Mouse (Mus musculus): ENCODE data around the gene Maml2. TPM values are rescaled to one million over a fixed set of nuclear protein-coding genes. Genes with fewer than 3 reads are reported as not detected.

The Maml2 gene
- total RNA-seq, 1 experiment, result 1.9 TPM

GRCm38 (mm10) chr9:13624780-13625179, 327.0 kb downstream of the Maml2 start:
- no peak overlapping the region for H3K27ac ChIP-seq (ENCODE audit: insufficient read depth, low read depth, low read length, poor library complexity, severe bottlenecking)
- in situ Hi-C loops (cut with MboI; ENCODE audit: low sequenced_read_pairs in 2 of 2, unreplicated experiment in 2 of 2), result no loop called here
- no peak for TF ChIP-seq MAFK (IDR thresholded peaks at IDR 0.05; ENCODE audit: insufficient read depth, low read depth, low read length)
- no peak for TF ChIP-seq HCFC1 (IDR thresholded peaks at IDR 0.05; ENCODE audit: borderline replicate concordance, insufficient read depth, low read length)
- no peak for TF ChIP-seq ZNF384 (IDR thresholded peaks at IDR 0.05; ENCODE audit: low read depth, low read length)
- TF ChIP-seq ZC3H11A (IDR thresholded peaks at IDR 0.05; ENCODE audit: borderline replicate concordance, low read depth, low read length), result no peak
- no peak for TF ChIP-seq CHD2 (IDR thresholded peaks at IDR 0.05; ENCODE audit: low read depth, low read length)
- no peak overlapping the region for H3K9ac ChIP-seq (ENCODE audit: insufficient read depth, low read depth, low read length, poor library complexity, severe bottlenecking)
- DNase-seq (ENCODE audit: low read depth, low spot score), result no peak
- no peaks in the 10 kb centered on the region for H3K4me1 ChIP-seq (ENCODE audit: control insufficient read depth in 2 of 2, insufficient read depth in 2 of 2, low read length in 2 of 2, poor library complexity in 1 of 2)
- no peaks in the 10 kb centered on the region for H3K36me3 ChIP-seq (ENCODE audit: control insufficient read depth, insufficient read depth, low read length, poor library complexity, severe bottlenecking)
- H3K9me3 ChIP-seq (ENCODE audit: control insufficient read depth, insufficient read depth, low read depth, low read length), result no peaks in the 10 kb centered on the region
- H3K4me3 ChIP-seq (ENCODE audit: insufficient read depth in 1 of 2, low read depth in 1 of 2, low read length in 2 of 2, poor library complexity in 1 of 2, severe bottlenecking in 1 of 2), result no peak overlapping the region

DNA sequence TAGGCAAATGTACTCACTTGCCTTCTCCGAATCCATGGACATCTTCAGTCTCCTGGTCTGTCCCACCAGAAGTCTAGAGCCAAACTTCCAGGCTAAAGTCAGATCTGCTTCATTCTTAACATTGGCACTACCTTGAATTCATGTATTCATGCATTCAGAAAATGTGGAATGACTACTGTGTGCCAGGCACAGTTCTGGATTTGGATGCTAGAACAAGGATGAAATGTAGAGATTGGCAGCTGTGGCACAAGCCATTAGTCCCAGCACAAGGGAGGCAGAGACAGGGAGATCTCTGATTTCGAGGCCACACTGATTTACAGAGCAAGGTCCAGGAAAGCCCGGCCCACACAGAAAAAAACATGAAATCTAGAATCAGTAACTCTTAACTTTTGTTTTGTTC, 327.5 kb downstream of the Maml2 start:
- Histone ChIP-seq H3K36me3 (ENCODE audit: control insufficient read depth, insufficient read depth, low read length, poor library complexity, severe bottlenecking) (no peaks in the 10 kb centered on the region), H3K27ac (ENCODE audit: insufficient read depth, low read depth, low read length, poor library complexity, severe bottlenecking) (no peak overlapping the region), H3K9ac (ENCODE audit: insufficient read depth, low read depth, low read length, poor library complexity, severe bottlenecking) (no peak overlapping the region), H3K4me1 (ENCODE audit: control insufficient read depth in 2 of 2, insufficient read depth in 2 of 2, low read length in 2 of 2, poor library complexity in 1 of 2) (no peaks in the 10 kb centered on the region), H3K4me3 (ENCODE audit: insufficient read depth in 1 of 2, low read depth in 1 of 2, low read length in 2 of 2, poor library complexity in 1 of 2, severe bottlenecking in 1 of 2) (no peak overlapping the region), H3K9me3 (ENCODE audit: control insufficient read depth, insufficient read depth, low read depth, low read length) (no peaks in the 10 kb centered on the region)
- TF ChIP-seq MAFK (IDR thresholded peaks at IDR 0.05; ENCODE audit: insufficient read depth, low read depth, low read length) (no peak), ZNF384 (IDR thresholded peaks at IDR 0.05; ENCODE audit: low read depth, low read length) (no peak), ZC3H11A (IDR thresholded peaks at IDR 0.05; ENCODE audit: borderline replicate concordance, low read depth, low read length) (no peak), HCFC1 (IDR thresholded peaks at IDR 0.05; ENCODE audit: borderline replicate concordance, insufficient read depth, low read length) (no peak), CHD2 (IDR thresholded peaks at IDR 0.05; ENCODE audit: low read depth, low read length) (no peak)
- in situ Hi-C loops (cut with MboI; ENCODE audit: low sequenced_read_pairs in 2 of 2, unreplicated experiment in 2 of 2), result no loop called here
- no peak for DNase-seq (ENCODE audit: low read depth, low spot score)

GRCm38 (mm10) chr9:13626480-13626879, 328.7 kb downstream of the Maml2 start:
- Histone ChIP-seq H3K9ac (ENCODE audit: insufficient read depth, low read depth, low read length, poor library complexity, severe bottlenecking) (no peak overlapping the region), H3K4me3 (ENCODE audit: insufficient read depth in 1 of 2, low read depth in 1 of 2, low read length in 2 of 2, poor library complexity in 1 of 2, severe bottlenecking in 1 of 2) (no peak overlapping the region), H3K27ac (ENCODE audit: insufficient read depth, low read depth, low read length, poor library complexity, severe bottlenecking) (no peak overlapping the region), H3K9me3 (ENCODE audit: control insufficient read depth, insufficient read depth, low read depth, low read length) (no peaks in the 10 kb centered on the region), H3K36me3 (ENCODE audit: control insufficient read depth, insufficient read depth, low read length, poor library complexity, severe bottlenecking) (no peaks in the 10 kb centered on the region), H3K4me1 (ENCODE audit: control insufficient read depth in 2 of 2, insufficient read depth in 2 of 2, low read length in 2 of 2, poor library complexity in 1 of 2) (no peaks in the 10 kb centered on the region)
- TF ChIP-seq ZNF384 (IDR thresholded peaks at IDR 0.05; ENCODE audit: low read depth, low read length) (no peak), MAFK (IDR thresholded peaks at IDR 0.05; ENCODE audit: insufficient read depth, low read depth, low read length) (no peak), HCFC1 (IDR thresholded peaks at IDR 0.05; ENCODE audit: borderline replicate concordance, insufficient read depth, low read length) (no peak), ZC3H11A (IDR thresholded peaks at IDR 0.05; ENCODE audit: borderline replicate concordance, low read depth, low read length) (no peak), CHD2 (IDR thresholded peaks at IDR 0.05; ENCODE audit: low read depth, low read length) (no peak)
- DNase-seq (ENCODE audit: low read depth, low spot score), result no peak
- in situ Hi-C loops (cut with MboI; ENCODE audit: low sequenced_read_pairs in 2 of 2, unreplicated experiment in 2 of 2), result no loop called here

- H3K36me3 ChIP-seq (ENCODE audit: control insufficient read depth, insufficient read depth, low read length, poor library complexity, severe bottlenecking), result no peaks in the 10 kb centered on the region
- H3K9ac ChIP-seq (ENCODE audit: insufficient read depth, low read depth, low read length, poor library complexity, severe bottlenecking), result no peak overlapping the region
- no peak for DNase-seq (ENCODE audit: low read depth, low spot score)
- H3K27ac ChIP-seq (ENCODE audit: insufficient read depth, low read depth, low read length, poor library complexity, severe bottlenecking), result no peak overlapping the region
- H3K4me3 ChIP-seq (ENCODE audit: insufficient read depth in 1 of 2, low read depth in 1 of 2, low read length in 2 of 2, poor library complexity in 1 of 2, severe bottlenecking in 1 of 2), result no peak overlapping the region
- TF ChIP-seq HCFC1 (IDR thresholded peaks at IDR 0.05; ENCODE audit: borderline replicate concordance, insufficient read depth, low read length), result no peak
- TF ChIP-seq ZC3H11A (IDR thresholded peaks at IDR 0.05; ENCODE audit: borderline replicate concordance, low read depth, low read length), result no peak
- no peak for TF ChIP-seq ZNF384 (IDR thresholded peaks at IDR 0.05; ENCODE audit: low read depth, low read length)
- no peak for TF ChIP-seq MAFK (IDR thresholded peaks at IDR 0.05; ENCODE audit: insufficient read depth, low read depth, low read length)
- in situ Hi-C loops (cut with MboI; ENCODE audit: low sequenced_read_pairs in 2 of 2, unreplicated experiment in 2 of 2), result no loop called here
- no peaks in the 10 kb centered on the region for H3K4me1 ChIP-seq (ENCODE audit: control insufficient read depth in 2 of 2, insufficient read depth in 2 of 2, low read length in 2 of 2, poor library complexity in 1 of 2)
- no peaks in the 10 kb centered on the region for H3K9me3 ChIP-seq (ENCODE audit: control insufficient read depth, insufficient read depth, low read depth, low read length)
Measured at GRCm38 (mm10) chr9:13633371-13633770, 335.6 kb downstream of the Maml2 start.

DNA sequence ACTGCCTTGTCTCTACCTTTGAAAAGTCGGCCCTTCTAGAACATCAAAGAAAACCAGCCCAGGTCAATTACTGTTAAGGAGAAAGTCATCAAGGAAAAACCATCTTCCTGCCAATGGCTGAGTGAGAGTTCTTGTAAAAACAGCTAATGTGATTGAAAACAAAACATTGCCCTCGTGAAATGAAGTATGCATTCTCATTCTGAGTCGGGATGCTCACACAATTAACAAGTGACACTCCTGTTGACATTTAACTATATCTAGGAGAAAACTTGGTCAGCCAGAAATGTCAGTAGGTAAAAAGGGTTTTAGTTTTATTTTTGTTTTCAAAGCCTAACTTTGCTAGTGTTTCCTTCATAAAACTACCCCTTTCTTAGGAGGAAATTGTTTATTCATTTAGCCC, 341.9 kb downstream of the Maml2 start:
- in situ Hi-C loops (cut with MboI; ENCODE audit: low sequenced_read_pairs in 2 of 2, unreplicated experiment in 2 of 2), result no loop called here
- no peaks in the 10 kb centered on the region for H3K9me3 ChIP-seq (ENCODE audit: control insufficient read depth, insufficient read depth, low read depth, low read length)
- no peaks in the 10 kb centered on the region for H3K36me3 ChIP-seq (ENCODE audit: control insufficient read depth, insufficient read depth, low read length, poor library complexity, severe bottlenecking)
- no peaks in the 10 kb centered on the region for H3K4me1 ChIP-seq (ENCODE audit: control insufficient read depth in 2 of 2, insufficient read depth in 2 of 2, low read length in 2 of 2, poor library complexity in 1 of 2)
- no peak overlapping the region for H3K27ac ChIP-seq (ENCODE audit: insufficient read depth, low read depth, low read length, poor library complexity, severe bottlenecking)
- no peak for DNase-seq (ENCODE audit: low read depth, low spot score)
- no peak overlapping the region for H3K4me3 ChIP-seq (ENCODE audit: insufficient read depth in 1 of 2, low read depth in 1 of 2, low read length in 2 of 2, poor library complexity in 1 of 2, severe bottlenecking in 1 of 2)
- no peak overlapping the region for H3K9ac ChIP-seq (ENCODE audit: insufficient read depth, low read depth, low read length, poor library complexity, severe bottlenecking)
- TF ChIP-seq CHD2 (IDR thresholded peaks at IDR 0.05; ENCODE audit: low read depth, low read length) (no peak), HCFC1 (IDR thresholded peaks at IDR 0.05; ENCODE audit: borderline replicate concordance, insufficient read depth, low read length) (no peak), ZC3H11A (IDR thresholded peaks at IDR 0.05; ENCODE audit: borderline replicate concordance, low read depth, low read length) (no peak), ZNF384 (IDR thresholded peaks at IDR 0.05; ENCODE audit: low read depth, low read length) (no peak), MAFK (IDR thresholded peaks at IDR 0.05; ENCODE audit: insufficient read depth, low read depth, low read length) (no peak)
